Mouse (Mus musculus) kidney, postnatal 25 days (tissue): ENCODE results near the gene Mafg.
"Not testable (repeated sequence)": the region's sequence is repeated elsewhere in the genome, so short reads cannot be mapped to it uniquely, and the experiment has no call there.

Experiments used
- DNase-seq, 2 experiments: peaks; one replicate each; pipeline ENCODE4 v3.0.0; 2021; ENCODE audit warnings: mixed read lengths in 2 of 2

Mafg gene

GRCm38 (mm10) chr11:120588531-120588930 is 44.9 kb downstream of the Mafg start:
- no peak for DNase-seq

- no peak for DNase-seq
Observed at GRCm38 (mm10) chr11:120583937-120584336, 49.5 kb downstream of the Mafg start.

GRCm38 (mm10) chr11:120582982-120583293 is 50.5 kb downstream of the Mafg start:
- not testable (repeated sequence) for DNase-seq

GRCm38 (mm10) chr11:120582268-120582981 is 51.0 kb downstream of the Mafg start:
- DNase-seq, result peak in 1 of 2 experiments; percentile 69

GRCm38 (mm10) chr11:120581490-120582267 is 51.7 kb downstream of the Mafg start, which contains the start of gene Arhgdia:
Gene Arhgdia, minus strand, starts transcription at chr11:120581624.
- peak; percentile 86 to 94 for DNase-seq

GRCm38 (mm10) chr11:120580871-120581331 is 52.5 kb downstream of the Mafg start:
- peak; percentile 36 to 53 for DNase-seq

- DNase-seq, result peak; percentile 37 to 74
Observed at GRCm38 (mm10) chr11:120580190-120580589, 53.2 kb downstream of the Mafg start.

- DNase-seq, result peak; percentile 80 to 83
Observed at GRCm38 (mm10) chr11:120579316-120580107, 53.9 kb downstream of the Mafg start.

- peak in 1 of 2 experiments; percentile 71 for DNase-seq
Observed at GRCm38 (mm10) chr11:120578694-120579243, 54.6 kb downstream of the Mafg start.

- peak; percentile 62 to 82 for DNase-seq
Observed at GRCm38 (mm10) chr11:120578024-120578693, 55.2 kb downstream of the Mafg start.

- peak; percentile 59 to 82 for DNase-seq
Observed at GRCm38 (mm10) chr11:120577211-120578023, 56.0 kb downstream of the Mafg start.

GRCm38 (mm10) chr11:120576365-120576981 is 56.9 kb downstream of the Mafg start:
- peak; percentile 76 to 92 for DNase-seq

GRCm38 (mm10) chr11:120575940-120576339 is 57.5 kb downstream of the Mafg start:
- DNase-seq, result no peak
